Mouse (Mus musculus) ES-E14 (cell line): ENCODE measurements around the gene Tbl3. TPM values are rescaled to one million over a fixed set of nuclear protein-coding genes. Genes with fewer than 3 reads are reported as not detected.

Experiments
- DNase-seq: peaks from one replicate; pipeline ENCODE4 v3.0.0-alpha.2; 2013; ENCODE audit warnings: low read depth, low spot score
- H3K27ac ChIP-seq: 2 replicates; pipeline ENCODE4 v1.5.1; 2012; ENCODE audit warnings: low read depth, mild to moderate bottlenecking, low read length, moderate library complexity, mixed read lengths; ENCODE audit not compliant: poor library complexity, insufficient read depth, severe bottlenecking
- H3K36me3 ChIP-seq: 2 replicates; pipeline ENCODE4 v1.6.1; 2012; ENCODE audit warnings: mild to moderate bottlenecking, low read length, moderate library complexity, mixed read lengths; ENCODE audit not compliant: control insufficient read depth, poor library complexity, insufficient read depth, severe bottlenecking
- H3K4me1 ChIP-seq, 2 experiments: fragments of 150-350 bp in 1 of 2; sonication (generic) in 1 of 2; 2 replicates each; pipeline ENCODE4 v1.6.1; 2012; ENCODE audit warnings: low read length in 2 of 2, mild to moderate bottlenecking in 1 of 2, mixed read lengths in 1 of 2; ENCODE audit not compliant: control insufficient read depth in 2 of 2, insufficient read depth in 2 of 2, poor library complexity in 1 of 2
- H3K4me3 ChIP-seq, 2 experiments: fragments of 150-350 bp in 1 of 2; sonication (generic) in 1 of 2; 2 replicates each; pipeline ENCODE4 v1.5.1; 2012; ENCODE audit warnings: low read length in 2 of 2, low read depth in 1 of 2, mild to moderate bottlenecking in 1 of 2, mixed read lengths in 1 of 2; ENCODE audit not compliant: insufficient read depth in 1 of 2, poor library complexity in 1 of 2, severe bottlenecking in 1 of 2
- H3K9ac ChIP-seq: 2 replicates; pipeline ENCODE4 v1.6.1; 2012; ENCODE audit warnings: low read depth, mild to moderate bottlenecking, low read length, mixed read lengths; ENCODE audit not compliant: poor library complexity, insufficient read depth, severe bottlenecking
- H3K9me3 ChIP-seq: fragments of 150-350 bp; sonication (generic); 2 replicates; pipeline ENCODE4 v1.6.1; 2012; ENCODE audit warnings: low read depth, mild to moderate bottlenecking, low read length; ENCODE audit not compliant: control insufficient read depth, insufficient read depth
- CHD2 ChIP-seq: IDR thresholded peaks from 2 replicates; pipeline ENCODE4 v1.6.1; 2014; ENCODE audit warnings: mild to moderate bottlenecking, low read depth, low read length, inconsistent platforms
- HCFC1 ChIP-seq: IDR thresholded peaks from 2 replicates; pipeline ENCODE4 v1.6.1; 2012; ENCODE audit warnings: low read length, inconsistent platforms, borderline replicate concordance; ENCODE audit not compliant: insufficient read depth
- MAFK ChIP-seq: IDR thresholded peaks from 2 replicates; pipeline ENCODE4 v1.6.1; 2014; ENCODE audit warnings: mild to moderate bottlenecking, low read depth, low read length, inconsistent platforms; ENCODE audit not compliant: insufficient read depth
- ZC3H11A ChIP-seq: IDR thresholded peaks from 2 replicates; pipeline ENCODE4 v1.6.1; 2012; ENCODE audit warnings: low read depth, mild to moderate bottlenecking, inconsistent platforms, low read length, borderline replicate concordance
- ZNF384 ChIP-seq: IDR thresholded peaks from 2 replicates; pipeline ENCODE4 v1.6.1; 2012; ENCODE audit warnings: low read depth, low read length, inconsistent platforms
- in situ Hi-C, 2 experiments: fragments of 600-800 bp; cut with MboI; formaldehyde crosslinking; loops; one replicate each; pipeline ENCODE4 v1.15.1; 2025; ENCODE audit warnings: low sequenced_read_pairs in 2 of 2, inconsistent platforms in 1 of 2; ENCODE audit not compliant: unreplicated experiment in 2 of 2
- total RNA-seq: library from RNA; depleted of rRNA; stranded (reverse); fragments of 300-350 nt; gene quantifications from 2 replicates; pipeline ENCODE4 v1.2.3, GENCODE M21; 2012

The Tbl3 gene
- total RNA-seq, 1 experiment: 108 TPM

GRCm38 (mm10) chr17:24658017-24658758 lies 49.3 kb downstream of the Tbl3 start, which contains the start of gene Npw:
TSS of gene Npw (minus strand) at chr17:24658457.
- no peaks in the 10 kb centered on the region for H3K36me3 ChIP-seq
- no peak within 1 kb of the TSS for H3K27ac ChIP-seq
- H3K9ac ChIP-seq: peak within 1 kb of the TSS; percentile 48
- peaks cover 0 to 9% of the 10 kb centered on the region in 2 experiments; a peak in 2 of 4 replicates for H3K4me1 ChIP-seq
- no peak for DNase-seq
- in situ Hi-C loops: no loop called here
- no peaks in the 10 kb centered on the region for H3K9me3 ChIP-seq
- H3K4me3 ChIP-seq: peak within 1 kb of the TSS; percentile 70 to 72
- TF ChIP-seq ZNF384 (no peak), ZC3H11A (no peak), MAFK (no peak), CHD2 (no peak), HCFC1 (no peak)

GRCm38 (mm10) chr17:24654969-24655368 lies 52.5 kb downstream of the Tbl3 start:
- no peaks in the 10 kb centered on the region for H3K9me3 ChIP-seq
- no peak overlapping the region for H3K27ac ChIP-seq
- TF ChIP-seq ZC3H11A: no peak
- no peak for TF ChIP-seq MAFK
- no peaks in the 10 kb centered on the region for H3K36me3 ChIP-seq
- H3K4me1 ChIP-seq: peaks cover 3 to 9% of the 10 kb centered on the region in 2 experiments; a peak in 2 of 4 replicates
- no peak overlapping the region for H3K9ac ChIP-seq
- no peak for DNase-seq
- H3K4me3 ChIP-seq: no peak overlapping the region
- in situ Hi-C loops: no loop called here

- Histone ChIP-seq H3K4me1 (peaks cover 6 to 12% of the 10 kb centered on the region in 2 experiments; a peak in 3 of 4 replicates), H3K9ac (no peak overlapping the region), H3K9me3 (no peaks in the 10 kb centered on the region), H3K36me3 (no peaks in the 10 kb centered on the region), H3K27ac (no peak overlapping the region), H3K4me3 (no peak overlapping the region)
- no peak for DNase-seq
- TF ChIP-seq HCFC1 (no peak), ZNF384 (no peak), MAFK (no peak), CHD2 (no peak), ZC3H11A (no peak)
- in situ Hi-C loops: no loop called here
These were observed 53.3 kb downstream of the Tbl3 start for GRCm38 (mm10) chr17:24653967-24654710.

- DNase-seq: no peak
- in situ Hi-C loops: no loop called here
- TF ChIP-seq CHD2: no peak
- no peak for TF ChIP-seq ZNF384
- TF ChIP-seq MAFK: no peak
- TF ChIP-seq HCFC1: no peak
- no peak for TF ChIP-seq ZC3H11A
- Histone ChIP-seq H3K4me1 (peaks cover 6 to 14% of the 10 kb centered on the region in 2 experiments; a peak in 3 of 4 replicates), H3K27ac (no peak overlapping the region), H3K9ac (no peak overlapping the region), H3K4me3 (no peak overlapping the region), H3K36me3 (no peaks in the 10 kb centered on the region), H3K9me3 (no peaks in the 10 kb centered on the region)
These were observed 55.6 kb downstream of the Tbl3 start for GRCm38 (mm10) chr17:24651835-24652234.
